In genomic region chr13:31627864-31628690, GRCm38 (mm10) we compare ENCODE assay signal across 9 mouse cellular contexts. TPM values are rescaled to one million over a fixed set of nuclear protein-coding genes. Genes with fewer than 3 reads are reported as not detected.
DNase-seq lines count a peak whose midpoint lies in the region; ATAC-seq lines count a peak whose summit lies in the region.
"Had no signal": no experiment of that assay in that cellular context is flagged by ENCODE, and none has a peak within 500 bp of the region (broad histone marks: within the 10 kb centered on the region; RNA-seq: fewer than 3 reads in every experiment).

No protein-coding gene starts in this region.

- H3K4me1 ChIP-seq in heart, embryonic 10.5 days: peaks cover 52% of the 10 kb centered on the region
- peaks cover 3% of the 10 kb centered on the region; the same call in 1 of the 2 replicates for H3K4me1 ChIP-seq in embryonic facial prominence, embryonic 11.5 days (ENCODE audit: control insufficient read depth, insufficient read depth, low read length)
- no peaks in the 10 kb centered on the region; the same call in 1 of the 2 replicates for H3K4me1 ChIP-seq in intestine, embryonic 14.5 days (replicated peaks; ENCODE audit: control insufficient read depth, insufficient read depth, low read length)
- H3K4me1 ChIP-seq in neural tube, embryonic 11.5 days (ENCODE audit: control insufficient read depth, insufficient read depth, low read length): peaks cover 20% of the 10 kb centered on the region
- peaks cover 15% of the 10 kb centered on the region for H3K4me1 ChIP-seq in kidney, embryonic 14.5 days (ENCODE audit: control insufficient read depth, insufficient read depth, low read length)

- no peak overlapping the region for H3K27ac ChIP-seq in heart, embryonic 10.5 days
- H3K27ac ChIP-seq in embryonic facial prominence, embryonic 11.5 days (replicated peaks; ENCODE audit: low read depth, low read length): no peak overlapping the region
- peak overlapping the region; percentile 94 for H3K27ac ChIP-seq in intestine, embryonic 14.5 days (ENCODE audit: low read depth)
- H3K27ac ChIP-seq in neural tube, embryonic 11.5 days (ENCODE audit: low read depth, low read length): no peak overlapping the region
- no peak overlapping the region for H3K27ac ChIP-seq in kidney, embryonic 14.5 days (ENCODE audit: low read depth, low read length)

- peak overlapping the region; percentile 64 for H3K9ac ChIP-seq in embryonic facial prominence, embryonic 11.5 days (replicated peaks; ENCODE audit: low read length)
- peak overlapping the region; percentile 93 for H3K9ac ChIP-seq in intestine, embryonic 14.5 days (ENCODE audit: low read length)
- H3K9ac ChIP-seq in neural tube, embryonic 11.5 days (ENCODE audit: low read length): no peak overlapping the region
- no peak overlapping the region for H3K9ac ChIP-seq in kidney, embryonic 14.5 days (ENCODE audit: low read depth, low read length)
- H3K9ac ChIP-seq: heart, embryonic 12.5 days had no signal

- H3K36me3 ChIP-seq in heart, embryonic 10.5 days: no peaks in the 10 kb centered on the region
- H3K36me3 ChIP-seq in embryonic facial prominence, embryonic 11.5 days (replicated peaks; ENCODE audit: control insufficient read depth, insufficient read depth, low read depth, low read length): no peaks in the 10 kb centered on the region
- peaks cover under 1% of the 10 kb centered on the region; the same call in 1 of the 2 replicates for H3K36me3 ChIP-seq in intestine, embryonic 14.5 days (ENCODE audit: control insufficient read depth, insufficient read depth, low read length)
- no peaks in the 10 kb centered on the region for H3K36me3 ChIP-seq in neural tube, embryonic 11.5 days (ENCODE audit: control insufficient read depth, insufficient read depth, low read length)
- no peaks in the 10 kb centered on the region for H3K36me3 ChIP-seq in kidney, embryonic 14.5 days (ENCODE audit: control insufficient read depth, insufficient read depth, low read length)
- H3K36me3 ChIP-seq: heart, embryonic 12.5 days had no signal

- H3K9me3 ChIP-seq in heart, embryonic 10.5 days: no peaks in the 10 kb centered on the region
- no peaks in the 10 kb centered on the region for H3K9me3 ChIP-seq in embryonic facial prominence, embryonic 11.5 days (replicated peaks; ENCODE audit: control insufficient read depth, low read length)
- no peaks in the 10 kb centered on the region for H3K9me3 ChIP-seq in intestine, embryonic 14.5 days (ENCODE audit: control insufficient read depth, low read length)
- no peaks in the 10 kb centered on the region for H3K9me3 ChIP-seq in neural tube, embryonic 11.5 days (ENCODE audit: control insufficient read depth, low read length)
- H3K9me3 ChIP-seq in kidney, embryonic 14.5 days (ENCODE audit: control insufficient read depth, low read length): no peaks in the 10 kb centered on the region
- H3K9me3 ChIP-seq: heart, embryonic 12.5 days had no signal

- no peak for ATAC-seq in embryonic facial prominence, embryonic 11.5 days (replicated peaks; ENCODE audit: insufficient number of reproducible peaks, low FRiP score, low TSS enrichment, low read depth)
- ATAC-seq in intestine, embryonic 14.5 days (replicated peaks; ENCODE audit: low FRiP score, low TSS enrichment, low read depth): no peak
- no peak for ATAC-seq in neural tube, embryonic 11.5 days (ENCODE audit: insufficient read depth, low FRiP score, low TSS enrichment)
- ATAC-seq in kidney, embryonic 14.5 days (ENCODE audit: low FRiP score, low TSS enrichment): no peak
- ATAC-seq in granulocyte monocyte progenitor cell, adult 5-6 weeks (replicated peaks; ENCODE audit: poor library complexity, severe bottlenecking): no peak

- peak overlapping the region; percentile 86 for H3K4me2 ChIP-seq in embryonic facial prominence, embryonic 11.5 days (ENCODE audit: low read depth, low read length)
- peak overlapping the region; percentile 67 for H3K4me2 ChIP-seq in intestine, embryonic 14.5 days (ENCODE audit: low read length)
- H3K4me2 ChIP-seq in neural tube, embryonic 11.5 days (ENCODE audit: low read depth): no peak overlapping the region; the same call in 1 of the 2 replicates
- H3K4me2 ChIP-seq in kidney, embryonic 14.5 days (replicated peaks; ENCODE audit: low read depth, low read length): no peak overlapping the region

- WGBS in heart, embryonic 10.5 days: 12% methylated on average over 8 of the region's 8 CpGs
- whole genome bisulfite sequencing in embryonic facial prominence, embryonic 11.5 days: 2% methylated on average over 8 of the region's 8 CpGs
- whole genome bisulfite sequencing in intestine, embryonic 14.5 days: 22% methylated on average over 8 of the region's 8 CpGs
- WGBS in neural tube, embryonic 11.5 days: 2% methylated on average over 8 of the region's 8 CpGs
- WGBS in kidney, embryonic 14.5 days: 9% methylated on average over 8 of the region's 8 CpGs

- H3K27me3 ChIP-seq in heart, embryonic 10.5 days (ENCODE audit: insufficient read depth, poor library complexity, severe bottlenecking): peaks cover 96% of the 10 kb centered on the region
- peaks cover 72% of the 10 kb centered on the region for H3K27me3 ChIP-seq in embryonic facial prominence, embryonic 11.5 days (ENCODE audit: control insufficient read depth, insufficient read depth, low read length)
- peaks cover 74% of the 10 kb centered on the region for H3K27me3 ChIP-seq in intestine, embryonic 14.5 days (replicated peaks; ENCODE audit: control insufficient read depth, insufficient read depth, low read length)
- H3K27me3 ChIP-seq in neural tube, embryonic 11.5 days (ENCODE audit: control insufficient read depth, insufficient read depth, low read length): peaks cover 95% of the 10 kb centered on the region
- peaks cover 92% of the 10 kb centered on the region for H3K27me3 ChIP-seq in kidney, embryonic 14.5 days (ENCODE audit: control insufficient read depth, insufficient read depth, low read length)

- no peak for DNase-seq in heart, embryonic 10.5 days (ENCODE audit: low spot score)
- no peak for DNase-seq in heart, adult 9 months (ENCODE audit: low spot score in 2 of 2)
- DNase-seq in embryonic facial prominence, embryonic 11.5 days (ENCODE audit: low spot score): peak; percentile 57
- DNase-seq in intestine, embryonic 14.5 days (ENCODE audit: low spot score): peak; percentile 65
- DNase-seq in neural tube, embryonic 11.5 days (ENCODE audit: low spot score): peak; percentile 25
- no peak for DNase-seq in ovary, postnatal 10 days (ENCODE audit: low spot score)

- peak overlapping the region; percentile 66; the same call in 1 of the 2 replicates for H3K4me3 ChIP-seq in heart, embryonic 10.5 days
- peak overlapping the region; percentile 60 for H3K4me3 ChIP-seq in embryonic facial prominence, embryonic 11.5 days (ENCODE audit: low read depth, low read length)
- peak overlapping the region; percentile 66 for H3K4me3 ChIP-seq in intestine, embryonic 14.5 days (ENCODE audit: low read depth, low read length)
- peak overlapping the region; percentile 6; the same call in 1 of the 2 replicates for H3K4me3 ChIP-seq in neural tube, embryonic 11.5 days (ENCODE audit: low read depth, low read length)
- H3K4me3 ChIP-seq in kidney, embryonic 14.5 days (ENCODE audit: low read length): no peak overlapping the region; the same call in 1 of the 2 replicates

RNA-seq across cellular contexts. Expression of gene Foxf2, which starts 2.5 kb away (rescaled TPM):
- 0.14 and 3.4 TPM in 2 replicates for polyA plus RNA-seq in heart, embryonic 10.5 days (2016; fragmentation: Nextera tagmentation; extraction: Ambion mirVana)
- 12.3 and 14.7 TPM in 2 replicates for polyA plus RNA-seq in embryonic facial prominence, embryonic 11.5 days (2014; fragmentation: Nextera tagmentation; extraction: Ambion mirVana)
- polyA plus RNA-seq in intestine, embryonic 14.5 days (2014; fragmentation: Nextera tagmentation; extraction: Ambion mirVana): 27.8 and 28.3 TPM in 2 replicates
- polyA plus RNA-seq in neural tube, embryonic 11.5 days (2014; fragmentation: Nextera tagmentation; extraction: Ambion mirVana): 5.2 and 5.5 TPM in 2 replicates
- polyA plus RNA-seq in kidney, embryonic 14.5 days (2014; fragmentation: Nextera tagmentation; extraction: Ambion mirVana): not detected in 2 replicates
- not detected in 2 replicates for total RNA-seq in granulocyte monocyte progenitor cell, adult 5-6 weeks (2014; fragmentation: Nextera tagmentation)
- not detected in 2 replicates for total RNA-seq in granulocyte monocyte progenitor cell, adult 5-6 weeks (2017)
- polyA plus RNA-seq: heart, embryonic 12.5 days had no signal

Comparison
In these comparisons a context has a peak if more than half of its experiments do, and no peak if none do; other contexts are left out.
1. DNase-seq: peak in embryonic facial prominence, embryonic 11.5 days (single experiment), intestine, embryonic 14.5 days (single experiment) and neural tube, embryonic 11.5 days (single experiment); none in heart, embryonic 10.5 days (single experiment), heart, adult 9 months (0 of 2) and ovary, postnatal 10 days (single experiment).
2. H3K4me2 ChIP-seq: peak in embryonic facial prominence, embryonic 11.5 days (single experiment) and intestine, embryonic 14.5 days (single experiment); none in neural tube, embryonic 11.5 days (single experiment) and kidney, embryonic 14.5 days (single experiment).
3. H3K9ac ChIP-seq: peak in embryonic facial prominence, embryonic 11.5 days (single experiment) and intestine, embryonic 14.5 days (single experiment); none in neural tube, embryonic 11.5 days (single experiment) and kidney, embryonic 14.5 days (single experiment).